Mouse (Mus musculus) lung, adult 10 weeks (tissue): ENCODE measurements around the gene Pik3c2a. TPM values are rescaled to one million over a fixed set of nuclear protein-coding genes. Genes with fewer than 3 reads are reported as not detected.

Experiments
- polyA plus RNA-seq: library from polyadenylated mRNA; stranded (reverse); fragments of 350-450 nt; fragmentation: Illumina TruSeq; extraction: RNeasy Lipid Tissue Mini Kit (QIAGEN cat#74804); gene quantifications from one replicate; pipeline ENCODE4 v1.2.3, GENCODE M21; 2014; ENCODE audit warnings: low read depth, low replicate concordance; ENCODE audit not compliant: insufficient read depth

Gene Pik3c2a
- polyA plus RNA-seq = 12.2 TPM

GRCm38 (mm10) chr7:116443004-116443696, at the start of gene Pik3c2a:
Gene Pik3c2a (minus strand): TSS chr7:116443449.

GRCm38 (mm10) chr7:116333713-116334668, 109.3 kb downstream of the Pik3c2a start, which contains the start of gene Rps13:
Gene Rps13 (minus strand): TSS chr7:116334195.

GRCm38 (mm10) chr7:116307871-116308631, 135.2 kb downstream of the Pik3c2a start, which contains the start of gene Plekha7:
Gene Plekha7 (minus strand): TSS chr7:116308376.

Other genes starting within 250 kb of the Pik3c2a start
- 3.0 TPM for gene Plekha7, start 135.1 kb downstream of the Pik3c2a start, polyA plus RNA-seq
- gene Rps13, start 109.3 kb downstream of the Pik3c2a start, polyA plus RNA-seq = 1,449 TPM
- 41.4 TPM for gene Nucb2, start 60.9 kb upstream of the Pik3c2a start, polyA plus RNA-seq